Mouse (Mus musculus) urinary bladder, adult 18-20 months (tissue): ENCODE measurements around the gene Heatr3.

ENCODE experiments used
- DNase-seq, 2 experiments: peaks; one replicate each; pipeline ENCODE4 v3.0.0; 2022; ENCODE audit warnings: low spot score in 2 of 2, mixed read lengths in 2 of 2

Gene Heatr3

DNA sequence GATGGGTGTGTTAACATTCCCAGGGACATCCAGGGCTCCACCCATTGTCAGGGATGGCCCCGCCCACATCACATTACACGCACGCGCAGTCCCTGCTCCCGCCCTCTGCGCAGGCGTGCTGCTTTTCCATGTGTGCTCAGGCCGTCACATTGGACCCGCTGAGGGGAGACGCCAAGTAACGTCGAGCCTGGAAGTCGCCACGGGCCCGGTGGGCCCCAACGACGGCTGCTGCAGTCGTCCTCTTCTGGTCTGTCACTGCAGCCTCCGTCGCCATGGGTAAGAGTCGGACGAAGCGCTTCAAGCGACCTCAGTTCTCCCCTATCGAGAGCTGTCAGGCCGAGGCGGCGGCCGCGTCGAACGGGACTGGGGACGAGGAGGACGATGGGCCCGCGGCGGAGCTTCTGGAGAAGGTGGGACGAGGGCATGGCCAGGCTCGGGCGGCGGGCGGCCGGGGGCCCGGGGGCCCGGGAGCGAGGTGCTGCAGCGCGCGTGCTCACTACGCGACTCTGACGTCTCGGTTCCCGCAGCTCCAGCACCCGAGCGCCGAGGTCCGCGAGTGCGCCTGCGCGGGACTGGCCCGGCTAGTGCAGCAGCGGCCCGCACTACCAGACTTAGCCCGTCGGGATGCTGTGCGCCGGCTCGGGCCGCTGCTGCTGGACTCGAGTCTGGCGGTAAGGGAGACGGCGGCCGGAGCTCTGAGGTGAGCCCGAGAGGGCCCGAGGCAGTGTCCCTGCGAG lies at the start of gene Heatr3:
TSS of gene Heatr3 (plus strand) at position 108 of the 737 bp plus-strand sequence.
- peak; percentile 91 to 99 for DNase-seq

- DNase-seq = no peak
Observed at GRCm38 (mm10) chr8:88088006-88088405, 49.6 kb upstream of the Heatr3 start.

GRCm38 (mm10) chr8:88091661-88092060 lies 46.0 kb upstream of the Heatr3 start:
- no peak for DNase-seq

DNA sequence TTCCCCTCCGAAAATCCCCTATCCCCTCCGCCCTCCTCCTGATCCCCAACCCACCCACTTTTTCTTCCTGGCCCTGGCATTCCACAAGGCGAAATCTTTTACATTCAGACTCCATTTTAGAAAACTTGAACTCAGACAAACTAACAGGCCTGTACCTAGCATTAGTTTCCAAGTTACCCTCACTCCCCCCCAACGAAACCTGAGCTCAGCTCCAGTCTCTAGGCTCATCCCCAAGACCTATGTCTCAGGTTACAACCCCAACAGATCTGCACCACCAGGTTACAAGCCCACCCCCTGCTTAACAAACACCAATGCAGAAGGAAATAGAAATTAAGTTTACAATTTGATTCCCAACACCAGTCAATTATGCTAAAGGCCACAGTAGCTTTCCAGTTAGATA lies 44.3 kb upstream of the Heatr3 start:
- DNase-seq = no peak

GRCm38 (mm10) chr8:88098856-88099255 lies 38.8 kb upstream of the Heatr3 start:
- no peak for DNase-seq

DNA sequence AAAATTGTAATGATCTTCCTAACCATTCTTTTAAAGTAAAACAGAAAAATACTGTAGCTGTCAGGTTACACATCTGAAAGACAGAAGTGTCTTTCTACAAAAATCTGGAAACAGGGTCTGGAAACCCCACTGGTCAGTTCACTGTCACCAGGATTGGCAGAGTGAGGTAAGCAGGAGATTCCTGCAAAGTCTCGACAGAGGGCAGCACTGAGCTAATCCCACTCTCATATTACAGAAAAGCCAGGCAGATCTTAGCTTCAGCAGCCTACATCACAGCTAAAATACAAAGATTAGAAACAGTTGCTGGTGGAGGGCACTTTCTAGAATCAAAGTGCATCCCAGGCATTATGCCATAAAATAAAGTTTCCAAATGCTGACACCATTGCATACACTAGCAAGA lies 38.1 kb upstream of the Heatr3 start:
- DNase-seq = no peak

GRCm38 (mm10) chr8:88109241-88109640 lies 28.4 kb upstream of the Heatr3 start:
- no peak for DNase-seq

DNA sequence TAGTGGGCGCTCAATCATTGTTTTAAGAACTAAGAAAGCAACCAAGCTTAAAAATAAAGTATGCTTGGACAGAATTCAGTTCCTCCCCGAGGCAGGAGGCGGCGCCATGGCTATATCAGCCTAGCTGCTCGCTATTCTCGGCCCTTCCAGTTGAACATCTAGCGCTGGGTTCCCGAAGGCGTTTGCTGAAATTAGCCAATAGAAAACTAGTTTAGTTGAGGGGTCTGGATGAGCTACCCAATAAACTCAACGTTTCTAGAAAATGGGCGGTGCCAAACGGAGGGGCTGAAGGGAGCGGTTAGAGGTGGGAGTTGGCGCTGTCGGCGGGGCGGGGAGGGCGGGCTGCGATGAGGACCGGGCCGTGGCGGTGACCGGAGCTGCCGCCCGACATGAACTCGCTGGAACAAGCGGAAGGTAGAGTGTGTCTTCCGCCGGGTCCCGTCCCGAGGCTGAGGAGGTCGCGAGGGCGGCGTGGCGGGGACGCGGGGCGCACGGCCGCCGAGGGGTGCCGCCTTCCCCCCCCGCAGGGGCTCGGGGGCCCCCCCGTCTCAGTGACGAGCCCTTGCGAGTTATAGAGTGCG lies 19.1 kb upstream of the Heatr3 start, which contains the start of gene Cnep1r1:
TSS of gene Cnep1r1 (plus strand) at position 314 of the 581 bp plus-strand sequence.
- peak; percentile 85 to 94 for DNase-seq

DNA sequence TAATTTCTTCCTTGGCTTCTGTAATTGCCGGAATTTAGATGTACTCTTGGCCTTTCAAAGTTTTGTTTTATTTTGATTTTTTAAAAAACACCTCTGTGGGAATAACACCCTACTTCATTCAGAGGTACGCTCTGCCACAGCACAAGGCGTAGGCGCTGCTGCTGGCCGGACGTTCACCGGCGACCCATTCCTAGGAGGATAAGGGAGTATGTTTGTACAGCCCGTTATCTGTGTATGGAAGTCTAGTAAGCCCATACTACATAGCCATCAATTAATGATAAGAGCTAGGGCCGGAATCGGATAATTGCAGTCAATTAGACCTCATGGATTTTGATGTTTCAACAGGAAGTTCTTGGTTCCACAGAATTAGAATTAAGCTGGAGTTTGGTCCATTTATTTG lies 18.6 kb upstream of the Heatr3 start:
- DNase-seq = peak in 1 of 2 experiments; percentile 18

DNA sequence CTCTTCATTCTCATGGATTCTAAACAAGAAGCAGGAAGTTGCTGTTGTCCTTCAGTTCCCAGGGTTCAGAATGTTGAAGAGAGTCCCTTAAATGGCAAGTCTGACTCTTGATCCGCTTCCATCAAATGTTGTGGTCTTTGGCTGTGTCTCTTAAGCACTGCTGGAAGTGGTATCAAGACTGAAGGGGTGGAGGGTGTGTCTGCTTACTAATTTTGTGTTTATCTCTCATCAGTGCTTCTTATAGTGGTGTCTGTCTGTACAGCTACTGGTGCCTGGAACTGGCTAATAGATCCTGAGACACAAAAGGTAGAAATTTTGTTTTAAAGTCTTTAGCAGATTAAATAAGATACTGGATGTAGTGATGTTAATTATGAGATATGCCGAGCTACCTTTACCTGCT lies 12.8 kb upstream of the Heatr3 start:
- no peak for DNase-seq

DNA sequence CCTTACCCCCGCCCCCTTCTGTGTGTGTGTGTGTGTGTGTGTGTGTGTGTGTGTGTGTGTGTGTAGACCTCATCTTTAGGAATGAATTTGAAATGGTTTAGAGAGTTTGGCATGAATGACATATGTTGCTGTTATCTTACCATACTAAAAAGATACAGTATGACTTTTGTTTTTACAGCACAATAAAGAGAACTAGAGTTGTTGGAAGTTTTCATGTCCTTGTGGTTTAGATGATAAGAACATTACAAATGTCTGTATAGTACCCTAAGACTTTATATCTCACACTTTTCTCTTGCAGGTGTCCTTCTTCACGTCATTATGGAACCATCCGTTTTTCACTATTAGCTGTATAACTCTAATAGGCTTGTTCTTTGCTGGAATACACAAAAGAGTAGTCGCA lies 8.3 kb upstream of the Heatr3 start:
- DNase-seq = no peak

GRCm38 (mm10) chr8:88130754-88131317 lies 6.8 kb upstream of the Heatr3 start:
- peak; percentile 1 to 19 for DNase-seq

GRCm38 (mm10) chr8:88139256-88139655 lies 1.6 kb downstream of the Heatr3 start:
- no peak for DNase-seq

DNA sequence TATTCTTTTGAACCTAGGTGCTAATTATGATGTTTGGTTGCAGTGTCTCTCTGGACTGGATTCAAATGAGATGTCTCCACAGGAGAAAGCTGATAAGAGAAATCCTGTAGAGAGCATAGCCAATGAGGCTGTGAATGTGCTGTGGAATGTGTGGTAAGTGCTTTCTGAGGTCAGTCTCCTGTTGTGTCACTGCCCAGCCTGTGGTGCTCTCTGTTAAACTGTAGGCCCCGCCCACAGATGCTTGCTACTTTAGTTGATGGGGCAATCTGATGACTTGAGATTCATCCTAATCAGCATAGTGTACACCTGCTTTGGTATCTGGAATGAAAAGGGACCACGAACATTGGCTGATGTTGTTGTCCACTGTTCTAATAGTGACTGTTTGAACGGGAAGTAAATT lies 4.0 kb downstream of the Heatr3 start:
- DNase-seq = no peak

GRCm38 (mm10) chr8:88144041-88144440 lies 6.4 kb downstream of the Heatr3 start:
- DNase-seq = no peak

DNA sequence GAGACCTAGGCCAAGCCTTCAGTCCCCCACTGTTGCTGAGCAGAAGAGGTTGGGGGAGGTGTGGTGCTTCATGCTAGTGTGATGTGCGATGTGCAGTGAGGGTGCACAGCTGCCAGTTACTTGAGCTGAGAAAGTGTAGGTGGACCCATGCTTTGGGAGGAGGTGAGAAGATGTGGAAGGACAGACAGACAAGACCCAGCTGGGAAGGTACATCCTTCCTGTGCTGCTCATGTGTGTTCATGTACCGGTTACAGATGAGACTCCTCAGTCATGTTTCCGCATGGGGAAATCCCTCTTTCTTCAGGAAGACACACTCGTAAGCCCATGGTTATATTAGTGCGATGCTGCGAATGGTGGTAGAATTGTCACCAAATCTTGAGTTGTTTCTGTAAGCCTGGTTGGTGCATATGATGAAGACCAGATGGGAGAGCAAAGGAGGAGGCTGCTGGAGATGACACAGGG lies 13.3 kb downstream of the Heatr3 start:
- no peak for DNase-seq

DNA sequence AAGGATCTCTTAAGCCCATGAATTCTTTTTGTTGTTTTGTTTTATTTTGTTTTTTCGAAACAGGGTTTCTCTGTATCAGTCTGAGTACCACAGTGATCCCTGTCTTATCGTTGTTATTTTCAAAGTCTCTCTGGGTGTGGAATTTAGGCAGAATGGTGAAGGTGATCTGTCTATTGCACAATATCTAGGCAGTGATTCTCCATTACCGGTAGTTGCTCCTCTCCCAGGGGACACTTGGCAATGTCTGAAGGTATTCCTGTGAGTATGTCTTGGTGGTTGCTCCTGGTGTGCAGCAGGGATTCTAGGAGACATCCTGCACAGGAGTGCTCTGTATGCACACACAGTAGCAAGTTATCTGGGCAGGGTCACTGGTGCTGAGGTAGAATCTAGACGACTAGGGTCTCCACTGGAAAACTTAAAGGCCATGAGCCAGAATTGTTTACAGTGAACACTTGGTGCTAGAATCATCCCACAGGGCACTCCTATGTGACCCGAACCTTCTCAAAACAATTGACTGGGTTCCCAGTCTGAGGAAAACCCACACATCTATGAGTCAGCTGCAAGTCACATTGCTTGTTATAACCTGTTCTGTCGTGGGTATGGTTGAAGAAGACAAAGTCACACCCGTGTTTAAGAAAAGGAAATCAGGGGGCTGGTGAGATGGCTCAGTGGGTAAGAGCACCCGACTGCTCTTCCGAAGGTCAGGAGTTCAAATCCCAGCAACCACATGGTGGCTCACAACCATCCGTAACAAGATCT lies 22.8 kb downstream of the Heatr3 start:
- DNase-seq = no peak

DNA sequence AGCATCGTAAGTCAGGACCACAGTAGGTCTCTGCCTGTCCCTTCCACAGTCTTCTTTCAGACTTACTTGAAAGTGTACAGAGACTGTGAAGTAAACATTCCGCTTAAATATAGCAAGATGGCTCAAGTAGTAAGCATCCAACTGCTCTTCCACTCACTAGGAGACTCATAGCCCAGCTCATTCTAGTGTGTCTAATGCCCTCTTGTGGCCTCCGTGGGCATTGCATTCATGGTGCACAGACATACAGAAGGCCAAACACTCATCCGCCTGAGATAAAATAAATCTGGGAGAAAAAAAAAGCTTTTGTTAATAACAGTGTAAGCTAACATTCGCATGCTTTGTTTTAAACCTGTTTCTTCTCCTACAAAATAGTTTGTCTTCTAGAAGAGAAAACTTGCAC lies 23.8 kb downstream of the Heatr3 start:
- peak; percentile 35 to 68 for DNase-seq

DNA sequence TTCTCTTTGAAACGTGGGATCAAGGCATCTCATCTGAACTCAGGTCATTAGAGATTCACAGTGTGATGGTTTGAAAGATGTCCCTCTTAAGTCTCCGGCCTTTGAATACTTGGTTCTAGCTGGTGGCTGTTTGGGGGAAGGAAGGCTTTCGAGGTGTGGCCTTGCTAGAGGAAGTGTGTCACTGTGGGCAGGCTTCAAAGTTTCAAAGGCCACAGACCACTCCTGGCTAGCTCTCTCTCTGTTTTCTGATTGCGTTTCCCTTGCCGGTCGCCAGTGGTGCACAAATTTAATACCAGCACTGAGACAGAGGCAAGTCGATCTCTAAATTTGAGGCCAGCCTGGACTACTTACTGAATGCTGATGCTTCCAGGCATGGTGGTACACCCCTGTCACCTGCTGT lies 37.6 kb downstream of the Heatr3 start:
- DNase-seq = no peak

GRCm38 (mm10) chr8:88177291-88177690 lies 39.6 kb downstream of the Heatr3 start:
- no peak for DNase-seq

- no peak for DNase-seq
Observed at GRCm38 (mm10) chr8:88183121-88183520, 45.5 kb downstream of the Heatr3 start.

DNA sequence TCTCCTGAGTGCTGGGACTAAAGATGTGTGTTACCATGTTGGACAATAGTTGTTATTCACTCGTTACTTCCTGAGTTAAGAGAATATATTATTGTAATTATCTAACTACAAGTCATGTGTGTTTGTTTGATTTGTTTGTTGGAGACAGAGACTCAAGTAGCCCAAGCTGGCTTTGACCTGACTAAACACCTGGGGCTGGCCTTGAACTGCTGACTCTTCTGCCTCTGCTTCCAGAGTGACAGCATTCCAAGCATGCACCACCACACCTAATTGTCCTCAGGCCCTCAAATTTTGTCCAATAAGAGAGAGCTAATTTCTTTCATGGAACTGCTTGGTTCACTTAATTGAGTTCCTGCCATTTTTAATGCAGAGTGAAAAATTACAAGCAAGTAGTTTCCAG lies 47.3 kb downstream of the Heatr3 start:
- DNase-seq = no peak
